Mouse (Mus musculus) bone marrow macrophage, adult 2 months (primary cell): ENCODE data around the gene Mab21l2.

Experiments
- CTCF ChIP-seq: IDR thresholded peaks from 2 replicates; pipeline ENCODE4 v1.5.1; 2012; ENCODE audit warnings: low read depth, mild to moderate bottlenecking, low read length, moderate library complexity
- POLR2A ChIP-seq: IDR thresholded peaks from 2 replicates; pipeline ENCODE4 v1.6.1; 2012; ENCODE audit warnings: mild to moderate bottlenecking, low read depth, low read length, borderline replicate concordance

GRCm38 (mm10) chr3:86552170-86552569, 3.7 kb upstream of the Mab21l2 start:
- no peak for TF ChIP-seq CTCF
- TF ChIP-seq POLR2A: no peak
